Mouse (Mus musculus): ENCODE results near the gene Apoh. TPM values are rescaled to one million over a fixed set of nuclear protein-coding genes. Genes with fewer than 3 reads are reported as not detected.

Apoh gene
- total RNA-seq (2015; ENCODE audit: low replicate concordance) (not detected in 2 replicates), total RNA-seq (2017; ENCODE audit: low replicate concordance) (not detected in 2 replicates)

DNA sequence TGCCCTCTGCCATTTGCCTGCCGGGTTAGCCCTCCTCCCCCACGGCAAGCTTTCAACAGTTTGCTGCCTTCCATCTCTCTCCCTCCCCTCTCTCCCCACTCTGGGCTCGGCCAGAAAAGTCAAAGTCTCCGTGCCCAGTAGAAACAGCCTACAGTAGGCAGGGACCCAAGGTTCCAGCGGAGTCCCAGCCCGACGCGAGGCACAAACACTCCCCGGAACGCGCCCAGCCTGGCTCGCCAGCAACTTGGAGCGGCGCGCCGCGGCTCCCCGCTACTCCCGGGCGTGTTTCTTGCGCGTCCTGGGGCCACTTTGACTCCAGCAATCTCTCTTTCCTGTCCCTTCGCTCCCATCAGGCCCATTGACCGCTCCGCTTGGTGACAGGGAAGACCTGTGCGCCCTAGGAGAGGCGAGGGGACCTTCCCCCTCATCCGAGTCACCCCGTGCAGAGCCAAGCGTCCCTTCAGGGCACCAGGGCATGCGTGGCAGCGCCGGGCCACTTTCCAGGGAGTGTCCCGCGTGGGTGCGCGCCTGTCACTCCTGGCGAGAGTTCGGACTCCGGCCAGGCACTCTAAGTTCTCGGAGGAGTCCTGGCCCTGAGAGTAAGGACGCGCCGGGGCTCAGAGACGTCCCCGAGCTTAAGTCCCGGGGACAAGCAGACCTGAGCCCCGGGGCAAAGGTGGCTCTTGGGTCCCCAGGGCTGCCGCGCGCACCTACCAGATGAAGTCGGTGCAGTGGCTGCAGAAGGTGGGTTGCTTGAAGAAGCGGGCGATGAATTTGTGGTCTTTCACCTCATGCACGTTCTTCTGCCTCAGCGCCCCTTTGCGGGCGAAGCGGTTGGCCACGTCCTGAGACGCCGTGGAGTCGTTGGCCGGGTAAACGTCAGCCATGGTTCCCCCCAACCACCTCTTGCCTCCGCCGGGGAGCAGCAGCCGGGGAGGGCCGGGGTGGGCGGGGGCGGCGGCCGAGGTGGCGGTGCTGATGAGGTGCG is at the start of gene Apoh:
Apoh (plus strand) TSS at position 574 of the 988 bp plus-strand sequence.
- ATAC-seq (replicated peaks; ENCODE audit: low FRiP score, poor library complexity, severe bottlenecking) = no peak

DNA sequence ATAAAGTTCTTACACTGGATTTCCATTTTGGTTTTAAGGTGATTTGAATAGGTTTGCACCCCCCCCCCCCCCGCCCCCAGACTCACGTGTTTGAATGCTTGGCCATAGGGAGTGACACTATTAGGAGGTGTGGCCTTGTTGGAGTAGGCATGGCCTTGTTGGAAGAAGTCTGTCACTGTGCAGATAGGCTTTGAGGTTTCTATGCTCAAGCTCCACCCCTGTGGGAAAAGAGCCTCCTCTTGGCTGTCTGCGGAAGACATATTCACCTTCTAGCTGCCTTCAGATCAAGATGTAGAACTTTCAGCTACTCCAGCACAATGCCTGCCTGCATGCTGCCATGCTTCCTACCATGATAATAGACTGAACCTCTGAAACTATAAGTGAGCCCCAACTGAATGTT is 49.3 kb upstream of the Apoh start:
- ATAC-seq (replicated peaks; ENCODE audit: low FRiP score, poor library complexity, severe bottlenecking) = no peak

DNA sequence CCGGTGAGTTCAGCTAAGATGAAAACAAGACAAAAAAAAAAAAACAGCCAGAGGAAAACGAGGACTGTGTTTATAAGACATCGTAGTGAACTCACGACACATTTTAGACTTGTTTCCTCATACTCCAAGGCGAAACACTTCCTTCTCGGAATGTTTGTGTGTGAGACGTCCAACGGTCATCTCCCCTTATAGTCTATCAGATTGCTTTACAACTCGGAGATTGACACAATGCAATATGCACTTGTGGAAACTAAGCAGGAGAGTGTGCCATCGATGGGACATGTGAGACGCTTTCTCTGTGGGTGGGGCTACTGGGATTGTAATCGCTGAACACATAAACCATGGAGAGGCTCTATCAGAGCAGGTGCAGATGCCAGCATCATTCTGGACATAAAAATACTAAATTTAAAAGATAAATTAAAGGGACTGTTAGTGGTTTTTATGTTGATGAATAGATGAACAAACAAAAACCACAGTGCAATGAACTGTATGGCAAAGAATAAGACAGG is 48.8 kb upstream of the Apoh start:
- ATAC-seq (replicated peaks; ENCODE audit: low FRiP score, poor library complexity, severe bottlenecking) = no peak

- no peak for ATAC-seq (replicated peaks; ENCODE audit: low FRiP score, poor library complexity, severe bottlenecking)
Measured at GRCm38 (mm10) chr11:108295373-108295772, 47.8 kb upstream of the Apoh start.

DNA sequence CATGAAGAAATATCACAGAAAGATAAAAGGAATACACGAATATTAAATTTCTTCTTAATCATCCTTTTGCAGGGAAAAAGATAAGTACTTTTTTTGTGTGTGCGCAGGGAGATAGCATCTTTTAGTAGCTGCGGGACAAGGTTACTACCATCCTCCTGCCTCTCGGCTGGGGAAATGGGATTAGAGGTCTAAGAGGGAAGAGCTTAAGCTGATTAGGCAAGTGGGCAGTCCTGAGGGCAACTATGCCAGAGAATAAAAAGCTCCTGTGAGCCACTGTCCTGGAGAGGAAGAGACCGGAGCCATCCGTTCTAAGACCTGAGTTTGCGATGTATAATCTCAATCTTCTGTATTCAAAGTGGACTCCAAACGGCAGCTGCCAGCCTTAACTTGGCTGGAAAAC is 45.2 kb upstream of the Apoh start:
- no peak for ATAC-seq (replicated peaks; ENCODE audit: low FRiP score, poor library complexity, severe bottlenecking)

- ATAC-seq (replicated peaks; ENCODE audit: low FRiP score, poor library complexity, severe bottlenecking) = no peak
Measured at GRCm38 (mm10) chr11:108299913-108300312, 43.2 kb upstream of the Apoh start.

DNA sequence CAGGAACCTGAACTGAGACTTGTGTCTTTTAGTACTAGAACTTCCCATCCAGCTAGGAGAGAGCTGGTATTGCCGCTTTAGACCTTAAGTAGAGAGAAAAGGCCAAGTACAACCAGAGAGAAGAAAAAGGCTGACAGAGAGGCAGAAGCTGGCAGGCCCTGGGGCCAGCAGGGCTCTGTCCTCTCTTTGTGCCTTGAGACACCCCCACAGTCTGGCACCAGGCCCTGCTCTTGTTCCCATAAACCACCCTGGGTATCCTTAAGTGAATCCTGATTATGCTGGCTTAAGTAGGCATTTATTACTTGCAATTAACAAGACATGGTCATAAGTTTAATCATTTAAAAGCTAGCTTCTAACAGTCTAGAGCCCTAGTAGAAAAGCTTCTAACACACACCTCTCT is 42.7 kb upstream of the Apoh start:
- no peak for ATAC-seq (replicated peaks; ENCODE audit: low FRiP score, poor library complexity, severe bottlenecking)

- ATAC-seq (replicated peaks; ENCODE audit: low FRiP score, poor library complexity, severe bottlenecking) = no peak
Measured at GRCm38 (mm10) chr11:108301036-108301435, 42.1 kb upstream of the Apoh start.

DNA sequence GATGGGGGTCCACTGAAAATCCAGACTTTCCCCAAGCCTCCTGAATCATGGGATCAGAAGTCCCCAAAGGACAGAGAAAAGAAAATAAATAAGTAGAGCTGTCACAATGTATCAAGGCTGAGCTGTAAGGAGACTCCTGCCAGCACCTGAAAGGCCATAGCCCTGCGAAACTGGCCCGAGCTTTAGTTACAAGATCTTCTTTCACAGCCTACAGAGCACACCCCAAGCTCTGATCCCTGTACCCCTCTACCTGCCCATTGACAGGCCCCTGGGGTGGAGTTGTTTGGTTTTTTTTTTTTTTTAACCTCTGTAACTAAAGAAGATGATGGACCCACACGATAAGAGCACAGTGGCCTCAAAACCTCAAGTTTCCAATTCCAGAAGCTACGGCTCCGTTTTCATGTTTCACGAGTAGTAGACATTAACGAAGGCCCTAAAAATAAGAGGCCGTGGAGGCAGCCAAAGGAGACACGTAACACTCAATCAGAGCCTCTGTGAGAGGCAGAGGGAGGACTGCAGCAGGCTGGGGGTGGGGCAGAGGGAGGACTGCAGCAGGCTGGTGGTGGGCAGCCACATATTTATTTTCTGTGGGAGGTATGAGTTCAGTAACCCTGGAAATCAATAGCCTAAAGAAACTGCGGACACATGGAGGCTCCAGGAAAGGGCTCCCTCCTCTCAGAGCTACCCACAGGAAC is 41.2 kb upstream of the Apoh start:
- ATAC-seq (replicated peaks; ENCODE audit: low FRiP score, poor library complexity, severe bottlenecking) = no peak

DNA sequence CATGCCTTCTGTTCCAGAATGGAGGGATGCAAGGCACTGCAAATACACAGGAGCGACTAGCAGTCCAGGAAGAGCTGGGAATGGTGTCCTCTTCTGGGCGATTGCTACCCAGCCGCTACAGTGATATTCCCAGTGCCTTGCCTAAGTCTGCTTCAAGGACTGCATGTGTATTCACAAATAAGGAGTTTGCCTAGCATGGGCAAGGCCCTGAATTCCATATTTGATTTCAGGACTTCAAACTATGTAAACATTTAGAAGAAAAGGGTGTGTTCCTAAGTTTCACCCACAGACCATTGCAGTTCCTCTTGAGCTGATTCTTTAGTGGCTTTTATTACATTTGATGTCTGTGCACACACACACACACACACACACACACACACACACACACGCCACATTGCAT is 39.4 kb upstream of the Apoh start:
- no peak for ATAC-seq (replicated peaks; ENCODE audit: low FRiP score, poor library complexity, severe bottlenecking)

GRCm38 (mm10) chr11:108307258-108307657 is 35.9 kb upstream of the Apoh start:
- ATAC-seq (replicated peaks; ENCODE audit: low FRiP score, poor library complexity, severe bottlenecking) = no peak

GRCm38 (mm10) chr11:108308253-108308652 is 34.9 kb upstream of the Apoh start:
- no peak for ATAC-seq (replicated peaks; ENCODE audit: low FRiP score, poor library complexity, severe bottlenecking)

GRCm38 (mm10) chr11:108309791-108310190 is 33.4 kb upstream of the Apoh start:
- ATAC-seq (replicated peaks; ENCODE audit: low FRiP score, poor library complexity, severe bottlenecking) = no peak

GRCm38 (mm10) chr11:108311912-108312311 is 31.2 kb upstream of the Apoh start:
- no peak for ATAC-seq (replicated peaks; ENCODE audit: low FRiP score, poor library complexity, severe bottlenecking)

DNA sequence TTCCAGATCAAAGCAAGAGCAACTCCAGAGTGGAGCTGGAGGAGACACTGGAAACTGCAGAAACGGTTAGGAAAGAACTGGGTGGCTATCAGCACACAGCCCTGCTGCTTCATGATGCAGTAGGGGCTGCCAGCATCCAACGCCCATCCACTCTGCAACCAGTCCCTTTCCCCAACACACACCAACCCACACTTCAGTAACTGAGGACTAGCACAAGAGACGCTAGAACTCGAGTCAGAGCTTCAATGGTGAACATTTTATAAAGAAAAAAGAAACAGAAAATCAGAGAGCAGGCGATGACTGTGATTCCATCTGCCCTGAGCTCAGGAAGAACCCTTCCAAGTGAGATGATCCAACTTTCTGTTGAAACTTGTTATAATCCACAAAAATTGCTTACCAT is 30.6 kb upstream of the Apoh start:
- ATAC-seq (replicated peaks; ENCODE audit: low FRiP score, poor library complexity, severe bottlenecking) = no peak

- no peak for ATAC-seq (replicated peaks; ENCODE audit: low FRiP score, poor library complexity, severe bottlenecking)
Measured at GRCm38 (mm10) chr11:108315736-108316135, 27.4 kb upstream of the Apoh start.

GRCm38 (mm10) chr11:108317878-108318277 is 25.3 kb upstream of the Apoh start:
- ATAC-seq (replicated peaks; ENCODE audit: low FRiP score, poor library complexity, severe bottlenecking) = no peak

- ATAC-seq (replicated peaks; ENCODE audit: low FRiP score, poor library complexity, severe bottlenecking) = no peak
Measured at GRCm38 (mm10) chr11:108319162-108319561, 24.0 kb upstream of the Apoh start.

GRCm38 (mm10) chr11:108320561-108320960 is 22.6 kb upstream of the Apoh start:
- ATAC-seq (replicated peaks; ENCODE audit: low FRiP score, poor library complexity, severe bottlenecking) = no peak

DNA sequence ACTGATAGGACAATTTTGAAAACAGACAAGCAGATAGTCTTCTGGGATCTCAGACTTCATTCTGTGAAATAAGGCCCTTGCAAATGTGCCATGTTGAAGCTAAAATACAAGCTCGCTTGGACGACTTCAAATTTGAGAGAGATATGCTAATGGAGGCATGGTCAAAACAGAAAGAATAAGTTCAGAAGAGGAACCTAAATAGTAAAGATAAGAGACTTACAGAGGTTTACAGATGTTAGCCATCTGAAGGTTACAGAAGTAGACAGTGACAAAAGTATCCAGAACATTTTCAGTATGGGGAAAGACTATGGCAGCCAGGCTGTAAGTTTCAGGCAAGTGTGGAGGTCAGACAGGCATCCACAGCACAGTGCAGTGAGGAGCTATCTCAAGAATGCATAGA is 21.0 kb upstream of the Apoh start:
- no peak for ATAC-seq (replicated peaks; ENCODE audit: low FRiP score, poor library complexity, severe bottlenecking)

GRCm38 (mm10) chr11:108325943-108326342 is 17.2 kb upstream of the Apoh start:
- no peak for ATAC-seq (replicated peaks; ENCODE audit: low FRiP score, poor library complexity, severe bottlenecking)

Measured in erythroblast, adult 5-6 weeks (primary cell).